Mouse (Mus musculus) mouse trophoblast stem cell (cell line): ENCODE data around the gene Gm2174.

ENCODE experiments used
- in situ Hi-C, 2 experiments: fragments of 300-500 bp; cut with MseI, MboI; formaldehyde crosslinking; loops; 2 replicates in 1 of 2; 3 replicates in 1 of 2; pipeline ENCODE4 v1.15.1; 2025

Gm2174 gene

GRCm38 (mm10) chrX:56447524-56448015 is at the start of gene Gm2174:
Gene Gm2174 (plus strand): TSS chrX:56447965.
- in situ Hi-C loops: no loop called here

- in situ Hi-C loops: no loop called here
Observed at GRCm38 (mm10) chrX:56404646-56405045, 43.1 kb upstream of the Gm2174 start.

GRCm38 (mm10) chrX:56405482-56405881 is 42.3 kb upstream of the Gm2174 start:
- in situ Hi-C loops: no loop called here

GRCm38 (mm10) chrX:56406128-56406527 is 41.6 kb upstream of the Gm2174 start:
- in situ Hi-C loops: no loop called here

- in situ Hi-C loops: no loop called here
Observed at GRCm38 (mm10) chrX:56416277-56416676, 31.5 kb upstream of the Gm2174 start.

- in situ Hi-C loops: no loop called here
Observed at GRCm38 (mm10) chrX:56417541-56417940, 30.2 kb upstream of the Gm2174 start.

- in situ Hi-C loops: loop anchor here (5.0 kb wide), 2 partner anchors 57 to 62 kb away; no protein-coding TSS in a partner anchor
Observed at GRCm38 (mm10) chrX:56430601-56431000, 17.2 kb upstream of the Gm2174 start.

- in situ Hi-C loops: no loop called here
Observed at GRCm38 (mm10) chrX:56435758-56436283, 11.9 kb upstream of the Gm2174 start.

- in situ Hi-C loops: no loop called here
Observed at GRCm38 (mm10) chrX:56446487-56447428, 1.0 kb upstream of the Gm2174 start.

GRCm38 (mm10) chrX:56454671-56455371 is 7.1 kb downstream of the Gm2174 start, which contains the start of gene Ints6l:
Gene Ints6l (plus strand): TSS chrX:56454857.
- in situ Hi-C loops: no loop called here

GRCm38 (mm10) chrX:56455372-56456246 is 7.8 kb downstream of the Gm2174 start:
- in situ Hi-C loops: no loop called here

GRCm38 (mm10) chrX:56456379-56456778 is 8.6 kb downstream of the Gm2174 start:
- in situ Hi-C loops: no loop called here

GRCm38 (mm10) chrX:56462020-56462933 is 14.5 kb downstream of the Gm2174 start:
- in situ Hi-C loops: no loop called here

- in situ Hi-C loops: no loop called here
Observed at GRCm38 (mm10) chrX:56464906-56465305, 17.1 kb downstream of the Gm2174 start.

GRCm38 (mm10) chrX:56467688-56468087 is 19.9 kb downstream of the Gm2174 start:
- in situ Hi-C loops: no loop called here

GRCm38 (mm10) chrX:56468422-56468821 is 20.7 kb downstream of the Gm2174 start:
- in situ Hi-C loops: no loop called here

- in situ Hi-C loops: no loop called here
Observed at GRCm38 (mm10) chrX:56474035-56474434, 26.3 kb downstream of the Gm2174 start.

- in situ Hi-C loops: loop anchor here in 1 of 2 experiments (25.0 kb wide), 1 partner anchor 215 kb away; no protein-coding TSS in a partner anchor
Observed at GRCm38 (mm10) chrX:56477553-56477952, 29.8 kb downstream of the Gm2174 start.

GRCm38 (mm10) chrX:56481906-56482305 is 34.1 kb downstream of the Gm2174 start:
- in situ Hi-C loops: loop anchor here in 1 of 2 experiments (25.0 kb wide), 1 partner anchor 220 kb away; no protein-coding TSS in a partner anchor

- in situ Hi-C loops: loop anchor here (5.0 to 25.0 kb wide), 2 partner anchors 57 to 227 kb away; no protein-coding TSS in a partner anchor
Observed at GRCm38 (mm10) chrX:56489758-56490157, 42.0 kb downstream of the Gm2174 start.
